8 mouse cellular contexts compared by ENCODE assay signal in genomic region chr6:64799306-64800001, GRCm38 (mm10).
DNase-seq lines count a peak whose midpoint lies in the region; ATAC-seq lines count a peak whose summit lies in the region.

No protein-coding gene starts in this region.

- 0 out of 2 replicates have a peak overlapping the region, but pooled peaks have one; percentile 3 for H3K9ac ChIP-seq in heart, embryonic 15.5 days
- peak overlapping the region; percentile 43 for H3K9ac ChIP-seq in forebrain, embryonic 13.5 days
- H3K9ac ChIP-seq in midbrain, embryonic 11.5 days (ENCODE audit: low read length), result peak overlapping the region; percentile 53

- peaks cover 4% of the 10 kb centered on the region; the same call in 1 of the 2 replicates for H3K4me1 ChIP-seq in heart, embryonic 15.5 days (replicated peaks)
- peaks cover 10% of the 10 kb centered on the region; the same call in 1 of the 2 replicates for H3K4me1 ChIP-seq in forebrain, embryonic 13.5 days
- no peaks in the 10 kb centered on the region; the same call in 1 of the 2 replicates for H3K4me1 ChIP-seq in midbrain, embryonic 11.5 days (ENCODE audit: control insufficient read depth, insufficient read depth, low read length)

- H3K4me2 ChIP-seq in heart, embryonic 15.5 days, result peak overlapping the region; percentile 73
- peak overlapping the region; percentile 71 for H3K4me2 ChIP-seq in forebrain, embryonic 13.5 days
- peak overlapping the region; percentile 66 for H3K4me2 ChIP-seq in midbrain, embryonic 11.5 days

- H3K27me3 ChIP-seq in heart, embryonic 15.5 days, result 0 out of 2 replicates have a peak, but pooled peaks cover 3% of the 10 kb centered on the region
- H3K27me3 ChIP-seq in forebrain, embryonic 13.5 days, result no peaks in the 10 kb centered on the region
- H3K27me3 ChIP-seq in midbrain, embryonic 11.5 days (ENCODE audit: control insufficient read depth, insufficient read depth, low read length), result no peaks in the 10 kb centered on the region; the same call in 1 of the 2 replicates

- no peak overlapping the region for H3K27ac ChIP-seq in heart, embryonic 15.5 days
- H3K27ac ChIP-seq in forebrain, embryonic 13.5 days, result no peak overlapping the region
- H3K27ac ChIP-seq in midbrain, embryonic 11.5 days (ENCODE audit: low read depth, low read length), result no peak overlapping the region

- no peaks in the 10 kb centered on the region for H3K36me3 ChIP-seq in heart, embryonic 15.5 days
- H3K36me3 ChIP-seq in forebrain, embryonic 13.5 days (ENCODE audit: poor library complexity, severe bottlenecking), result no peaks in the 10 kb centered on the region
- no peaks in the 10 kb centered on the region for H3K36me3 ChIP-seq in midbrain, embryonic 11.5 days (ENCODE audit: control insufficient read depth, insufficient read depth, low read length)

- 9% methylated on average over 22 of the region's 22 CpGs for WGBS in heart, embryonic 15.5 days
- 2% methylated on average over 22 of the region's 22 CpGs for whole genome bisulfite sequencing in forebrain, embryonic 13.5 days
- 10% methylated on average over 22 of the region's 22 CpGs for WGBS in midbrain, embryonic 11.5 days

- no peak for DNase-seq in heart, postnatal 10 days
- peak; percentile 12 for DNase-seq in brain, adult 2 months (ENCODE audit: low read depth, low spot score)
- peak; percentile 92 for DNase-seq in midbrain, embryonic 11.5 days (ENCODE audit: low spot score, missing footprints)
- no peak for DNase-seq in thymus, postnatal 0 days (ENCODE audit: low spot score)
- DNase-seq in layer of hippocampus, adult 11-12 months (ENCODE audit: low spot score), result no peak

- ATAC-seq in heart, embryonic 15.5 days (replicated peaks; ENCODE audit: insufficient number of reproducible peaks, insufficient read depth, low FRiP score, low read depth), result no peak
- peak; percentile 86 for ATAC-seq in forebrain, embryonic 13.5 days
- peak; percentile 81 for ATAC-seq in midbrain, embryonic 11.5 days (ENCODE audit: low FRiP score)
- no peak for ATAC-seq in megakaryocyte-erythroid progenitor cell, adult 5-6 weeks (replicated peaks; ENCODE audit: low FRiP score, low TSS enrichment, poor library complexity, severe bottlenecking)

- H3K9me3 ChIP-seq in heart, embryonic 15.5 days (replicated peaks), result no peaks in the 10 kb centered on the region
- no peaks in the 10 kb centered on the region for H3K9me3 ChIP-seq in forebrain, embryonic 13.5 days (replicated peaks)
- H3K9me3 ChIP-seq in midbrain, embryonic 11.5 days (ENCODE audit: control insufficient read depth, low read length), result no peaks in the 10 kb centered on the region

- intact Hi-C loops in heart, postnatal 10 days (cut with DNase I), result no loop called here

- peak overlapping the region; percentile 45 for H3K4me3 ChIP-seq in heart, embryonic 15.5 days
- peak overlapping the region; percentile 42 for H3K4me3 ChIP-seq in forebrain, embryonic 13.5 days
- peak overlapping the region; percentile 35 for H3K4me3 ChIP-seq in midbrain, embryonic 11.5 days (ENCODE audit: low read depth, low read length)

Comparison
In these comparisons a context has a peak if more than half of its experiments do, and no peak if none do; other contexts are left out.
1. ATAC-seq: peak in forebrain, embryonic 13.5 days (single experiment) and midbrain, embryonic 11.5 days (single experiment); none in heart, embryonic 15.5 days (single experiment) and megakaryocyte-erythroid progenitor cell, adult 5-6 weeks (single experiment).
2. H3K9ac ChIP-seq: peak in every context shown above with its lines; median percentile 53 in midbrain, embryonic 11.5 days; 43 in forebrain, embryonic 13.5 days; 3 in heart, embryonic 15.5 days.
3. DNase-seq: peak in brain, adult 2 months (single experiment) and midbrain, embryonic 11.5 days (single experiment); none in heart, postnatal 10 days (0 of 2), thymus, postnatal 0 days (single experiment) and layer of hippocampus, adult 11-12 months (single experiment).
4. Peak in every context shown above with its lines, with median percentiles within 50 percentile points of each other: H3K4me2 ChIP-seq and H3K4me3 ChIP-seq.